Mouse (Mus musculus) bone marrow, adult 2 months (tissue): ENCODE results near the gene Arhgap15.

Source experiments
- CTCF ChIP-seq: fragments of 200-500 bp; IDR thresholded peaks from 2 replicates; pipeline ENCODE4 v1.5.1; 2011; ENCODE audit warnings: low read length, control low read depth; ENCODE audit not compliant: control insufficient read depth, insufficient read depth
- POLR2A ChIP-seq: fragments of 200-500 bp; IDR thresholded peaks from 2 replicates; pipeline ENCODE4 v1.6.1; 2011; ENCODE audit warnings: low read depth, mild to moderate bottlenecking, control low read depth, low read length, borderline replicate concordance; ENCODE audit not compliant: control insufficient read depth

- TF ChIP-seq CTCF: no peak
- TF ChIP-seq POLR2A: no peak
Measured at GRCm38 (mm10) chr2:43978177-43979013, 229.8 kb downstream of the Arhgap15 start.
